Mouse (Mus musculus): ENCODE measurements around the gene Elp6. TPM values are rescaled to one million over a fixed set of nuclear protein-coding genes. Genes with fewer than 3 reads are reported as not detected.

Gene Elp6
- polyA plus RNA-seq, 1 experiment = 9.0 TPM

DNA sequence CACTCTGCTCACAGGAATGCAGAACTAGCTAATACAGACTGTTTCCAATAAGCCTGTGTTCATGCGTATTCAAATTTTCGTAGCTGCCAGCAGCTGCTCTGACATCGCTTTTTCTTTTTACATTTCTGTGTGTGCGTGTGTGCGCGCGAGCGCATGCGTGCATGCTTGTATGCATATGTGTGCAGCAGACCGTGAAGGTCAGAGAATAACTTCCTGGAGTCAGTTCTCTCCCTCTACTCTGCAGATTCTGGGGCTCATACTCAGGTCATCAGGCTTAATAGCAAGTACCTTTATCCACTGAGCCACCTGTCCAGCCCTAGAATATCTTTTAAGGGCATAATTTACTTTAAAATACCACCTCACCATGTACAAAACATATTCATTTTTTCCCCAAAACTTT, 36.6 kb upstream of the Elp6 start:
- Histone ChIP-seq H3K36me3 (ENCODE audit: control insufficient read depth, insufficient read depth, low read length, poor library complexity, severe bottlenecking) (no peaks in the 10 kb centered on the region), H3K4me3 (ENCODE audit: low read depth, low read length) (no peak overlapping the region), H3K9ac (ENCODE audit: low read depth, poor library complexity, severe bottlenecking) (no peak overlapping the region), H3K27ac (ENCODE audit: insufficient read depth, low read length) (no peak overlapping the region), H3K27me3 (ENCODE audit: control insufficient read depth, insufficient read depth, low read length, poor library complexity, severe bottlenecking) (no peaks in the 10 kb centered on the region), H3K4me1 (ENCODE audit: control insufficient read depth, insufficient read depth, low read length) (no peaks in the 10 kb centered on the region), H3K9me3 (replicated peaks; ENCODE audit: control insufficient read depth, insufficient read depth, low read length, poor library complexity, severe bottlenecking) (no peaks in the 10 kb centered on the region)
- TF ChIP-seq POLR2A (IDR thresholded peaks at IDR 0.05; ENCODE audit: insufficient read depth, low read length) (no peak), CTCF (IDR thresholded peaks at IDR 0.05; ENCODE audit: low read depth, low read length) (no peak), EP300 (IDR thresholded peaks at IDR 0.05; ENCODE audit: insufficient read depth, low read depth, low read length) (no peak)

DNA sequence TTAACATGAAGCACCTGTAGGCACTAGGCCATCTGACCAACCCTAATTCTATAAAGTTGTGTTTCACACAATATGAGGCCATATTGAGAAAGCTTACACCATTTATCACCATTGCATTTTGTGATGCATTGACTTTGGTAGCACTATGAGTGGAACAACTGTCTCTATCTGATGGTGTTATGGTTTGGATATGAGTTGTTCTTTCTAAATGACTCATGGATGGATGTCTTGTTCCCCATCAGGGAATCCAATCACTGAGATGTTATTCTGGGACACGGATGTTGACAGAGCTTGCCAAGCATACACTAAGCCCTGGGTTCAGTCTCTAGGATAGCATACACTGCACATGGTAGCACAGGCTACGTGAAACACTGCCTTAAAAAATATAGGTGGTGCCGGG, 32.6 kb upstream of the Elp6 start:
- no peaks in the 10 kb centered on the region for H3K36me3 ChIP-seq (ENCODE audit: control insufficient read depth, insufficient read depth, low read length, poor library complexity, severe bottlenecking)
- no peaks in the 10 kb centered on the region for H3K9me3 ChIP-seq (replicated peaks; ENCODE audit: control insufficient read depth, insufficient read depth, low read length, poor library complexity, severe bottlenecking)
- H3K4me1 ChIP-seq (ENCODE audit: control insufficient read depth, insufficient read depth, low read length) = no peaks in the 10 kb centered on the region
- no peak for TF ChIP-seq CTCF (IDR thresholded peaks at IDR 0.05; ENCODE audit: low read depth, low read length)
- no peak for TF ChIP-seq EP300 (IDR thresholded peaks at IDR 0.05; ENCODE audit: insufficient read depth, low read depth, low read length)
- TF ChIP-seq POLR2A (IDR thresholded peaks at IDR 0.05; ENCODE audit: insufficient read depth, low read length) = no peak
- no peak overlapping the region for H3K9ac ChIP-seq (ENCODE audit: low read depth, poor library complexity, severe bottlenecking)
- no peaks in the 10 kb centered on the region for H3K27me3 ChIP-seq (ENCODE audit: control insufficient read depth, insufficient read depth, low read length, poor library complexity, severe bottlenecking)
- H3K27ac ChIP-seq (ENCODE audit: insufficient read depth, low read length) = no peak overlapping the region
- H3K4me3 ChIP-seq (ENCODE audit: low read depth, low read length) = no peak overlapping the region

- TF ChIP-seq CTCF (IDR thresholded peaks at IDR 0.05; ENCODE audit: low read depth, low read length) = no peak
- no peak for TF ChIP-seq POLR2A (IDR thresholded peaks at IDR 0.05; ENCODE audit: insufficient read depth, low read length)
- H3K9ac ChIP-seq (ENCODE audit: low read depth, poor library complexity, severe bottlenecking) = no peak overlapping the region
- no peak overlapping the region for H3K4me3 ChIP-seq (ENCODE audit: low read depth, low read length)
- H3K27ac ChIP-seq (ENCODE audit: insufficient read depth, low read length) = no peak overlapping the region
- no peaks in the 10 kb centered on the region for H3K27me3 ChIP-seq (ENCODE audit: control insufficient read depth, insufficient read depth, low read length, poor library complexity, severe bottlenecking)
- H3K9me3 ChIP-seq (replicated peaks; ENCODE audit: control insufficient read depth, insufficient read depth, low read length, poor library complexity, severe bottlenecking) = no peaks in the 10 kb centered on the region
- no peaks in the 10 kb centered on the region for H3K36me3 ChIP-seq (ENCODE audit: control insufficient read depth, insufficient read depth, low read length, poor library complexity, severe bottlenecking)
- no peaks in the 10 kb centered on the region for H3K4me1 ChIP-seq (ENCODE audit: control insufficient read depth, insufficient read depth, low read length)
These were observed 31.5 kb upstream of the Elp6 start for GRCm38 (mm10) chr9:110273507-110273906.

DNA sequence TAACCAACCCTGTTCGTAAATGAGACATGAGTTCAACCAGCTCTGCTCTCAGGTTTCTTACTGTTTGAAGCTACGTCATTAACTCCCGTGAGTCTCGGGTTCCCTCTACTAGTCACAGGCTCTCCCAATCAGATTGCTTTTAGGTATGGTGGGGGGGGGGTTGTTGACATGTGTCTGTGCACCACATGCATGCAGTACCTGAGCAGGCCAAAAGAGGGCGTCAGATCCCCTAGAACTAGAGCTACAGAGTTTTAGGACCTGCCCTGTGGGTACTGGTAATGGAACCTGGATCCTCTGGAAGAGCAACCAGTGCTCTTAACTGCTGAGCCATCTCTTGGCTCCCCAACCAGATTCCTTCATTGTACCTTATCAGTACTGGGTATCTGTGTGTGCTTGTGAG, 29.1 kb upstream of the Elp6 start:
- H3K4me3 ChIP-seq (ENCODE audit: low read depth, low read length) = no peak overlapping the region
- no peak overlapping the region for H3K27ac ChIP-seq (ENCODE audit: insufficient read depth, low read length)
- no peaks in the 10 kb centered on the region for H3K27me3 ChIP-seq (ENCODE audit: control insufficient read depth, insufficient read depth, low read length, poor library complexity, severe bottlenecking)
- no peaks in the 10 kb centered on the region for H3K36me3 ChIP-seq (ENCODE audit: control insufficient read depth, insufficient read depth, low read length, poor library complexity, severe bottlenecking)
- H3K4me1 ChIP-seq (ENCODE audit: control insufficient read depth, insufficient read depth, low read length) = no peaks in the 10 kb centered on the region
- no peak overlapping the region for H3K9ac ChIP-seq (ENCODE audit: low read depth, poor library complexity, severe bottlenecking)
- peak; percentile 47 for TF ChIP-seq CTCF (IDR thresholded peaks at IDR 0.05; ENCODE audit: low read depth, low read length)
- TF ChIP-seq EP300 (IDR thresholded peaks at IDR 0.05; ENCODE audit: insufficient read depth, low read depth, low read length) = no peak
- H3K9me3 ChIP-seq (replicated peaks; ENCODE audit: control insufficient read depth, insufficient read depth, low read length, poor library complexity, severe bottlenecking) = no peaks in the 10 kb centered on the region

DNA sequence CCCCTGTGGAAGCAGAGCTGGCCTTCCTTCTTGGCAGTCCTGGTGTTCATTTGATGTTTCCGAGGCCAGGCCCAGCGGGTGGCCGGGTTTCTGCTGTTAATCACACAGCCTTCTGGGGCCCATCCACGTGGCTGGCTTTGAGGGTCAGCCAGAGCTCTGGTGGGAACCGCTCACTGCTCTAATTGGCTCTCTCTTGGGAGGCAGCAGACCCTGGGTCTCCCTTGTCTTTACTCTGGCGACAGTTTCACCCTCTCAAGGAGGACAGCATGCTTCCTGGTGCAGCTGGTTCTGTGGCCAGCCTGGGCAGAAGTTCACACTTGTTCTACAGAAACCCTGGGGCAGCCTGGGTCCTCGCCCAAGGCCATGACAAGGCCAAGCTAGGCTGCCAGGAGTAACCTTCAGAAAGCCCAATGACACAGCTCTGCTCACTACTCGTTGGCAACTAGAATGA, 27.5 kb upstream of the Elp6 start:
- Histone ChIP-seq H3K36me3 (ENCODE audit: control insufficient read depth, insufficient read depth, low read length, poor library complexity, severe bottlenecking) (no peaks in the 10 kb centered on the region), H3K27me3 (ENCODE audit: control insufficient read depth, insufficient read depth, low read length, poor library complexity, severe bottlenecking) (no peaks in the 10 kb centered on the region), H3K9ac (ENCODE audit: low read depth, poor library complexity, severe bottlenecking) (no peak overlapping the region), H3K9me3 (replicated peaks; ENCODE audit: control insufficient read depth, insufficient read depth, low read length, poor library complexity, severe bottlenecking) (no peaks in the 10 kb centered on the region), H3K4me3 (ENCODE audit: low read depth, low read length) (no peak overlapping the region), H3K27ac (ENCODE audit: insufficient read depth, low read length) (no peak overlapping the region), H3K4me1 (ENCODE audit: control insufficient read depth, insufficient read depth, low read length) (no peaks in the 10 kb centered on the region)
- TF ChIP-seq POLR2A (IDR thresholded peaks at IDR 0.05; ENCODE audit: insufficient read depth, low read length) = no peak

DNA sequence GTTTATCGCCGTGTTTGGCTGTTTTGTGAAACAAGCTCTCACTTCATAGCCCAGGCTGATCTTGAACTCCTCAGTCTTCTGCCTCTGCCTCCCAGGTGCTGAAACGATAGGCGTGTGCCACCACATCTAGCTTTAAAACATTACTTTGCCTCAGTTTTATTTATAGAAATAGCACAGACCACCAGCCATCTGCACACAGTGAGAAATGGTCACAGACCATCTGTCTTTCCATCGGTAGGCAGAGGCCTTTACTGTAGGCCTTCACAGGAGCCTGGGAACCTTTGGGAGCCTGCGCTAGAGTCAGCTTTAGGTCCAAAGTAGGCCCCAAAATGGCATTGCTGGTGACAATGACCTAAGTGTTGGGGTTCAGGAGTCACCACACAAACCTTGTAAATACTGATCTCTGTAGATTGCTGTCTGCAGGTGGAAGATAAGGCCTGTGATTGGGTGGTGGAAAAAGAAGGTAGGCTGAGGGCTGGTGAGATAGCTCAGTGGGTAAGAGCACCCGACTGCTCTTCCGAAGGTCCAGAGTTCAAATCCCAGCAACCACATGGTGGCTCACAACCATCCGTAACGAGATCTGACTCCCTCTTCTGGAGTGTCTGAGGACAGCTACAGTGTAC, 20.8 kb upstream of the Elp6 start:
- no peak for TF ChIP-seq POLR2A (IDR thresholded peaks at IDR 0.05; ENCODE audit: insufficient read depth, low read length)
- TF ChIP-seq EP300 (IDR thresholded peaks at IDR 0.05; ENCODE audit: insufficient read depth, low read depth, low read length) = no peak
- TF ChIP-seq CTCF (IDR thresholded peaks at IDR 0.05; ENCODE audit: low read depth, low read length) = no peak
- H3K9me3 ChIP-seq (replicated peaks; ENCODE audit: control insufficient read depth, insufficient read depth, low read length, poor library complexity, severe bottlenecking) = no peaks in the 10 kb centered on the region
- no peaks in the 10 kb centered on the region for H3K36me3 ChIP-seq (ENCODE audit: control insufficient read depth, insufficient read depth, low read length, poor library complexity, severe bottlenecking)
- no peak overlapping the region for H3K9ac ChIP-seq (ENCODE audit: low read depth, poor library complexity, severe bottlenecking)
- no peak overlapping the region for H3K4me3 ChIP-seq (ENCODE audit: low read depth, low read length)
- H3K27ac ChIP-seq (ENCODE audit: insufficient read depth, low read length) = no peak overlapping the region
- H3K27me3 ChIP-seq (ENCODE audit: control insufficient read depth, insufficient read depth, low read length, poor library complexity, severe bottlenecking) = no peaks in the 10 kb centered on the region
- H3K4me1 ChIP-seq (ENCODE audit: control insufficient read depth, insufficient read depth, low read length) = no peaks in the 10 kb centered on the region
